Mouse (Mus musculus): ENCODE data around the gene Rnf224.

DNA sequence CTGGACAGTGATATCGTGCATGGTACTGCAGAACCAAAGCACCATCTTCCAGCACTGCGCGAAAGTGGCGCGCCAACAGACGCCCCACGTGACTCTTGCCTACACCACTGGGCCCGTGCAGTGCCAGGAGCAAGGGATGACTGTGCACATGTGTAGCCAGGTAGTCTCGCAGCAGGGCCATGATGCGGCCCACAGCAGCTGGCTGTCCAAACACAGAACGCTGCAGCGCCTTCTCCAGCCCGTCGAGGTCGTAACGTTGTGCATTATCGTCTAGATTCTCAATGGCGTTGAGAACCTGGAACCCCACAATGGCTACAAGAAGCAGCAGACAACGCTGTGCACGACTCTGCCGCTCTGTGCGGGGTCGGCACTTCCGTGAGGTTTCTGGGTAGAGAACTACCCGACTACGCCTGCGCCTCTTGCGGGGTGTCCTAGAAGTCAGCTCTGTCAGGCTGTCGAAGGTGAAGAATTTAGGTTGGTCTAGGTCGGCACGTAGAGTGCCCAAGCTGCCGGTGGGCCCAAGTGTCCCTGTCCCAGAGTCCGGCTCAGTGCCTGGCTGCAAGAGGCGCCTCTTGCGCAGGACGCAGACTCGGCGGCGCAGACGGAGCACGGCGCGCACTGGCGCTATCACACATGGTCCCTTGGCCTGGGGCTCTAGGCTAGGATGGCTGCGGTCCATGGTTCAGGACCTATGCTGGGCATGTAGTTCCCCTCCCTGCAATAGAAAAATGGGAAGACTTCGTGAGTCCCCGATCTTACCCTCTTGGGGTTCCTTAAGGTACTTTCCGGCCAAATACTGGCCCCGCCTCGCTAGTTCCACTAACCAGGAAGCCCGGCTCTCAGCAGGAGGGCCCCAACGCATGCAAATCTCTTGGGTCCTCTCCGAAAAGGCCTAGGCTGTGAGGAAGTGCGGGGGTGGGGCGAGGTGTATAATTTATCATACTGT, 41.1 kb downstream of the Rnf224 start:
- TF ChIP-seq CTCF (conservative IDR thresholded peaks at IDR 0.05; ENCODE audit: low read length): no peak
- no peak for TF ChIP-seq NANOG (IDR thresholded peaks at IDR 0.05; ENCODE audit: borderline replicate concordance, low read length)
- TF ChIP-seq POU5F1 (IDR thresholded peaks at IDR 0.05; ENCODE audit: borderline replicate concordance, low read length): no peak

All from E14TG2a.4 (cell line).